Mouse (Mus musculus): ENCODE results near the gene Smap2. TPM values are rescaled to one million over a fixed set of nuclear protein-coding genes. Genes with fewer than 3 reads are reported as not detected.

Gene Smap2
- total RNA-seq, 1 experiment from 2014 or later: 31.5 TPM

- peak; percentile 30 for DNase-seq
Measured at GRCm38 (mm10) chr4:121021911-121022310, 4.9 kb upstream of the Smap2 start.

GRCm38 (mm10) chr4:121020040-121020790 is 3.2 kb upstream of the Smap2 start:
- DNase-seq: no peak

GRCm38 (mm10) chr4:121018250-121018649 is 1.2 kb upstream of the Smap2 start:
- no peak for DNase-seq

GRCm38 (mm10) chr4:121016021-121016898 is 787 bp downstream of the Smap2 start:
- peak; percentile 37 for DNase-seq

- DNase-seq: no peak
Measured at GRCm38 (mm10) chr4:121015268-121015659, 1.8 kb downstream of the Smap2 start.

GRCm38 (mm10) chr4:121014594-121015267 is 2.3 kb downstream of the Smap2 start:
- DNase-seq: no peak

- DNase-seq: no peak
Measured at GRCm38 (mm10) chr4:121010770-121011549, 6.1 kb downstream of the Smap2 start.

GRCm38 (mm10) chr4:121009151-121009550 is 7.9 kb downstream of the Smap2 start:
- no peak for DNase-seq

GRCm38 (mm10) chr4:121008071-121008745 is 8.8 kb downstream of the Smap2 start:
- DNase-seq: no peak

GRCm38 (mm10) chr4:121007006-121007405 is 10.0 kb downstream of the Smap2 start:
- DNase-seq: no peak

- no peak for DNase-seq
Measured at GRCm38 (mm10) chr4:121004679-121005078, 12.4 kb downstream of the Smap2 start.

- no peak for DNase-seq
Measured at GRCm38 (mm10) chr4:121003611-121004091, 13.4 kb downstream of the Smap2 start.

GRCm38 (mm10) chr4:121002400-121003171 is 14.5 kb downstream of the Smap2 start:
- DNase-seq: no peak

- DNase-seq: no peak
Measured at GRCm38 (mm10) chr4:121001659-121002058, 15.4 kb downstream of the Smap2 start.

GRCm38 (mm10) chr4:121001042-121001441 is 16.0 kb downstream of the Smap2 start:
- no peak for DNase-seq

GRCm38 (mm10) chr4:120995911-120996310 is 21.1 kb downstream of the Smap2 start:
- DNase-seq: peak; percentile 35

GRCm38 (mm10) chr4:120993025-120993424 is 24.0 kb downstream of the Smap2 start:
- no peak for DNase-seq

- DNase-seq: no peak
Measured at GRCm38 (mm10) chr4:120992284-120992683, 24.8 kb downstream of the Smap2 start.

GRCm38 (mm10) chr4:120987319-120987718 is 29.7 kb downstream of the Smap2 start:
- DNase-seq: no peak

- peak; percentile 71 for DNase-seq
Measured at GRCm38 (mm10) chr4:120986446-120986845, 30.6 kb downstream of the Smap2 start.
